Mouse (Mus musculus): ENCODE data around the gene Ano9.

DNA sequence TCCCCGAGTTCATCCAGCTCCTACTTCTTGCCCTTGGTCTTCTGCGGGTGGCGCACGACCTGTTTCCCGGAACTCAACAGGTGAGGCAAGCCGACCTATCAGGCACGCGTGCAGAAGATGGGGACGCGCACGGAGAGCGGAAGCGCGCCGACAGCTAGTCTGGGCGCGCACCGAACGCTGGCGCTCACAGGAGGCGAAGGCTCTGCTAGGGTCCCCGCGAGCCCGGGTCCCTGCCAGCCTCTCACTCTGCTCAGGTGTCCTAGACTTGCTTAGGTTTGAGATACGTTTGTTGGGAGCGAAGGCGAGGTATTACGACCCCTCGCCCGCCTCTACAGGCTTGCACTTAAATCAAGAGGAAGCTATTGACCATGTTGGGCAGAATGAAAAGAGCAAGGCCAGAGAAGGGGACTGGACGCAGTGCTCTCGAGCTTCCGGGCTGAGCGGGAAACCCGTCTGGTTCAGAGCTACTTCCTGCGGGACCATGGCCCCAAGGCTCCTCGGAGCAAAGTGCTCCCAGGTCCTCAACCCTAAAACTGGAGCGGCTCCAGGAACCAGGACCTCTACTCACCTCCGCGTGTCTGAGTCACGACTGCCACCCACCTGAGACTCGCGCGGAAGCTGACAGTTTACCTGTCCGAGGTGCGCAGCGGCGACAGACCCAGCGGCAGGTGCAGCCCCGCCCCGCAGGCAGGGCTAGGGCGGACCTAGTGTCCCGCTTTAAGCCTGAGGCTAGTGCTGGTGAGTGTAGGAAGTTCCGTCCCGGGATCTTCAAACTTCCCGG is 17.5 kb downstream of the Ano9 start, which contains the start of gene Sigirr:
- TF ChIP-seq CTCF (IDR thresholded peaks at IDR 0.05; ENCODE audit: extremely low read depth, insufficient read length, insufficient replicate concordance, low read depth, low read length) (no peak), POLR2A (IDR thresholded peaks at IDR 0.05; ENCODE audit: low read depth, low read length) (peak; percentile 62; the same call in 1 of the 2 replicates)

All from small intestine, adult 2 months (tissue).